Mouse (Mus musculus) olfactory bulb, adult 2 months (tissue): ENCODE results near the gene Camta1.

Experiments used
- CTCF ChIP-seq: fragments of 200-500 bp; IDR thresholded peaks from 2 replicates; pipeline ENCODE4 v1.5.1; 2012; ENCODE audit warnings: low read depth, mild to moderate bottlenecking, low read length, moderate library complexity; ENCODE audit not compliant: insufficient read depth
- POLR2A ChIP-seq: fragments of 200-500 bp; IDR thresholded peaks from 2 replicates; pipeline ENCODE4 v1.6.1; 2012; ENCODE audit warnings: mild to moderate bottlenecking, low read depth, low read length, moderate library complexity; ENCODE audit not compliant: insufficient read depth

- TF ChIP-seq CTCF (no peak), POLR2A (no peak)
Measured at GRCm38 (mm10) chr4:151024152-151024551, 837.5 kb downstream of the Camta1 start.
